Mouse (Mus musculus) MEL (cell line): Measurements from ENCODE around the gene Ppp1ca.

Experiments used
- CTCF ChIP-seq, 3 experiments: IDR thresholded peaks in 2 of 3; conservative IDR thresholded peaks in 1 of 3; 2 replicates each; pipeline ENCODE4 v1.5.1; 2011 to 2012; ENCODE audit warnings: low read length in 3 of 3, low read depth in 2 of 3, mild to moderate bottlenecking in 2 of 3, improper control_type of control experiment in 1 of 3, inconsistent platforms in 1 of 3, mixed read lengths in 1 of 3, moderate library complexity in 1 of 3; ENCODE audit not compliant: control insufficient read depth in 1 of 3, insufficient read depth in 1 of 3, poor library complexity in 1 of 3, severe bottlenecking in 1 of 3
- EP300 ChIP-seq, 2 experiments: IDR thresholded peaks; 2 replicates each; pipeline ENCODE4 v1.6.1; 2011; ENCODE audit warnings: improper control_type of control experiment in 2 of 2, low read length in 2 of 2, low read depth in 1 of 2, mild to moderate bottlenecking in 1 of 2
- GABPA ChIP-seq: IDR thresholded peaks from 2 replicates; pipeline ENCODE4 v1.6.1; 2012; ENCODE audit warnings: low read depth, mild to moderate bottlenecking, inconsistent platforms, low read length, improper control_type of control experiment, moderate library complexity
- GATA1 ChIP-seq: IDR thresholded peaks from 2 replicates; pipeline ENCODE4 v1.6.1; 2011; ENCODE audit warnings: low read depth, low read length, improper control_type of control experiment
- HCFC1 ChIP-seq: IDR thresholded peaks from 2 replicates; pipeline ENCODE4 v1.6.1; 2012; ENCODE audit warnings: low read depth, mild to moderate bottlenecking, inconsistent platforms, low read length, improper control_type of control experiment, moderate library complexity
- MAFK ChIP-seq: IDR thresholded peaks from 2 replicates; pipeline ENCODE4 v1.6.1; 2011; ENCODE audit warnings: low read depth, mild to moderate bottlenecking, low read length, improper control_type of control experiment, borderline replicate concordance
- MAX ChIP-seq: IDR thresholded peaks from 2 replicates; pipeline ENCODE4 v1.6.1; 2011; ENCODE audit warnings: low read length, improper control_type of control experiment
- MYB ChIP-seq: IDR thresholded peaks from 2 replicates; pipeline ENCODE4 v1.6.1; 2011; ENCODE audit warnings: mild to moderate bottlenecking, low read depth, low read length, improper control_type of control experiment
- MYC ChIP-seq: IDR thresholded peaks from 2 replicates; pipeline ENCODE4 v1.6.1; 2011; ENCODE audit warnings: low read depth, mild to moderate bottlenecking, low read length, improper control_type of control experiment, moderate library complexity
- NRF1 ChIP-seq: IDR thresholded peaks from 2 replicates; pipeline ENCODE4 v1.6.1; 2014; ENCODE audit warnings: low read depth, mild to moderate bottlenecking, inconsistent platforms, low read length, improper control_type of control experiment, moderate library complexity; ENCODE audit not compliant: poor library complexity, insufficient read depth, severe bottlenecking
- POLR2A ChIP-seq, 2 experiments: IDR thresholded peaks; 2 replicates each; pipeline ENCODE4 v1.6.1; 2011 to 2012; ENCODE audit warnings: low read length in 2 of 2, mild to moderate bottlenecking in 2 of 2, control low read depth in 1 of 2, improper control_type of control experiment in 1 of 2, low read depth in 1 of 2, moderate library complexity in 1 of 2; ENCODE audit not compliant: control insufficient read depth in 1 of 2, insufficient read depth in 1 of 2, poor library complexity in 1 of 2
- POLR2AphosphoS2 ChIP-seq: IDR thresholded peaks from 2 replicates; pipeline ENCODE4 v1.6.1; 2011; ENCODE audit warnings: low read length, improper control_type of control experiment
- UBTF ChIP-seq: IDR thresholded peaks from 2 replicates; pipeline ENCODE4 v1.6.1; 2012; ENCODE audit warnings: low read depth, mild to moderate bottlenecking, inconsistent platforms, low read length, improper control_type of control experiment, moderate library complexity, borderline replicate concordance; ENCODE audit not compliant: insufficient read depth

- no peak for TF ChIP-seq POLR2A (IDR thresholded peaks at IDR 0.05; ENCODE audit: control insufficient read depth in 1 of 2, insufficient read depth in 1 of 2, low read depth in 1 of 2, low read length in 2 of 2, poor library complexity in 1 of 2)
- TF ChIP-seq MYC: no peak
- no peak for TF ChIP-seq UBTF
- TF ChIP-seq CTCF (IDR thresholded peaks at IDR 0.05 in 2 of 3, conservative IDR thresholded peaks at IDR 0.05 in 1 of 3; ENCODE audit: control insufficient read depth in 1 of 3, insufficient read depth in 1 of 3, low read depth in 2 of 3, low read length in 3 of 3, poor library complexity in 1 of 3, severe bottlenecking in 1 of 3): no peak
- TF ChIP-seq GABPA: no peak
- no peak for TF ChIP-seq HCFC1
- TF ChIP-seq MAFK: no peak
- TF ChIP-seq POLR2AphosphoS2: no peak
- no peak for TF ChIP-seq GATA1
- no peak for TF ChIP-seq MAX
- TF ChIP-seq MYB: no peak
- no peak for TF ChIP-seq EP300 (IDR thresholded peaks at IDR 0.05; ENCODE audit: low read depth in 1 of 2, low read length in 2 of 2)
- no peak for TF ChIP-seq NRF1
These were observed 25.3 kb downstream of the Ppp1ca start for GRCm38 (mm10) chr19:4217140-4217539.
